Mouse (Mus musculus) thymus, adult 2 months (tissue): Measurements from ENCODE around the gene Polr2b. TPM values are rescaled to one million over a fixed set of nuclear protein-coding genes. Genes with fewer than 3 reads are reported as not detected.

ENCODE experiments used
- DNase-seq: peaks from one replicate; pipeline ENCODE4 v3.0.0; 2021
- H3K27ac ChIP-seq: fragments of 200-500 bp; 2 replicates; pipeline ENCODE4 v1.5.1; 2012; ENCODE audit warnings: low read length, control low read depth; ENCODE audit not compliant: control insufficient read depth, insufficient read depth
- H3K27me3 ChIP-seq: fragments of 200-500 bp; 2 replicates; pipeline ENCODE4 v1.6.1; 2012; ENCODE audit warnings: mild to moderate bottlenecking, low read length, moderate library complexity, mixed read lengths; ENCODE audit not compliant: control insufficient read depth, insufficient read depth
- H3K36me3 ChIP-seq: fragments of 200-500 bp; 2 replicates; pipeline ENCODE4 v1.6.1; 2012; ENCODE audit warnings: mild to moderate bottlenecking, low read length, moderate library complexity; ENCODE audit not compliant: control insufficient read depth, insufficient read depth
- H3K4me1 ChIP-seq: fragments of 200-500 bp; replicated peaks from 2 replicates; pipeline ENCODE4 v1.6.1; 2012; ENCODE audit warnings: low read length; ENCODE audit not compliant: control insufficient read depth, insufficient read depth
- H3K4me3 ChIP-seq: fragments of 200-500 bp; 2 replicates; pipeline ENCODE4 v1.5.1; 2012; ENCODE audit warnings: mild to moderate bottlenecking, low read length, control low read depth, moderate library complexity; ENCODE audit not compliant: control insufficient read depth, insufficient read depth
- CTCF ChIP-seq: fragments of 200-500 bp; IDR thresholded peaks from 2 replicates; pipeline ENCODE4 v1.5.1; 2012; ENCODE audit warnings: mild to moderate bottlenecking, control low read depth, low read length, moderate library complexity, borderline replicate concordance; ENCODE audit not compliant: control insufficient read depth, poor library complexity, insufficient read depth; ENCODE audit errors: extremely low read depth
- POLR2A ChIP-seq: fragments of 200-500 bp; IDR thresholded peaks from 2 replicates; pipeline ENCODE4 v1.6.1; 2012; ENCODE audit warnings: mild to moderate bottlenecking, low read length, control low read depth, moderate library complexity; ENCODE audit not compliant: control insufficient read depth, poor library complexity, insufficient read depth; ENCODE audit errors: extremely low read depth
- WGBS: fragments of 180-500 bp; shearing (Covaris S2); methylation state at CpG from one replicate; pipeline ENCODE4 v1.1.7; 2018; 5-methylcytosine and 5-hydroxymethylcytosine counted together
- polyA plus RNA-seq: library from polyadenylated mRNA; depleted of rRNA; stranded (reverse); fragments of >200 nt; gene quantifications from 2 replicates; pipeline ENCODE4 v1.2.3, GENCODE M21; 2012

Gene Polr2b
- polyA plus RNA-seq, 1 experiment, result 25.8 TPM

DNA sequence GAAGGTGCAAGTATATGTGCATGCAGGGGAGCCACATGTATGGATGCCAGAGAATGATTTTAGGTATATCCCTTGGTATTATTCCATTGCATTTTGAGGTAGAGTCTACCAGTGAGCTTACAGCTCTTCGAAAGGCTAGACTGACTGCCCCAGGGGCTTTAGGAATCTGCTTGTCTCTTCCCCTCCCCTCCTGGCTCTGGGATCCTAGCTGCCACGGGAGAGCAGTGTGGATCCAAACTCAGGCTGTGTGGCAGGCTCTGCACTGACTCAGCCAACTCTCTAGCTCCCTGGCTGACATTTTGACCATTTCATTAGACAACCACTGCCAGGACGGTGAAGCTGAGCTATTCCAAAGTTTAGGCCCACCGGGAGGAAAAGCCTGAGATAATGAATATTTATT lies 65.6 kb downstream of the Polr2b start:
- H3K27ac ChIP-seq, result no peak overlapping the region
- no peaks in the 10 kb centered on the region for H3K36me3 ChIP-seq
- H3K27me3 ChIP-seq, result no peaks in the 10 kb centered on the region
- H3K4me3 ChIP-seq, result no peak overlapping the region
- TF ChIP-seq POLR2A (no peak), CTCF (no peak)
- WGBS, result 94% methylated on average over 4 of the region's 4 CpGs
- peaks cover 8% of the 10 kb centered on the region; the same call in 1 of the 2 replicates for H3K4me1 ChIP-seq
- DNase-seq, result no peak

DNA sequence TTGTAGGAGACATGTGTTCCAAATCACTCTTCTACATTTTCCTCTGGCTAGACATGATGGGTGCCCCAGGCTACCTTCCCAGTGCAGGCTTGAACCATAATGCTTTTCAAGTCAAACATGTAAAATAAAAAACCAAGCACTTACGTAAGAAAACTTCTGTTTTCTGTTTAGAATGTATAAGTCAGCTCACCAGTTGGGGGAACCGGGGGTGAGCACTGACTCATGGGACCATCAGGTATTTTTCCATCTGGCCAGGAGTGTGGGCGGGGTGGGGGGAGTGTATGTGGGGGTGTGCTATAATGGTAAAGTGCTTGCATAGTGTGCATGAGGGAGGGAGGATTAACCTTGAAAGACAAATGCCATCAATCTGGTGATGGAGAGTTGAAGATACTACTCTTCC lies 68.1 kb downstream of the Polr2b start:
- Histone ChIP-seq H3K36me3 (no peaks in the 10 kb centered on the region), H3K4me3 (no peak overlapping the region), H3K27ac (no peak overlapping the region), H3K27me3 (no peaks in the 10 kb centered on the region), H3K4me1 (no peaks in the 10 kb centered on the region)
- TF ChIP-seq CTCF (no peak), POLR2A (no peak)
- WGBS, result 97% methylated on average over 3 of the region's 3 CpGs
- no peak for DNase-seq

DNA sequence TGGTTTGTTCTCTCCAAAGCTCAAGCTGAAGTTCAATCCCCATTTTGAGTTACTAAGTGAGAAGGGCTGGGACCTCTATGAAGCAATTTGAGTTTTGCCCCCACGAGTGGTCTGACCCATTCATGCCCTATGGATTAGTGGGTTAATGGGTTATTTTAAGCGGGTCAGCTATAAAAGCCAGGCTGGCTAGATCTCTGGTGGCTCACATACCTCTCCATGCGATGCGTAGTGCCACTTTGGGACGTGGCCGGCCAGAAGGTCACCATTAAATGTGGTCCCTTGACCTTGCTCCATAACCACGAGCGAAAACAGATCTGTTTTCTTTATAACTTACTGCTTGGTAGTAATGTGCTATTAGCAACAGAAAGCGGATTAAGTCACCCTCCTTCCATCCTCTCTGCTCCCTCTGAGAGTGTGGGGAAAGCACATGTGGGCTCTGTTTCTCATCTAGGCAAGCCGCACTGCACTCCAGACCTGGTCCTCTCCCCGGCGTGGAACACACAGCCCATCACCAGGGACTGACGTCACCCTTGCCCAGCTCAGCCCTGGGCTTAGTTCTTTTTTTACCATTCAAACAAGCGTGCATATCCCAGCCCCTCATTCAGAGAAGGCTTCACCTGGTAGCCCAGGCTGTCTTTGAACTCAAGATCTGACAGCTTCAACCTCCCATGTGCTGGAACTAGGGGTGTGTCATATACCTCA lies 69.6 kb downstream of the Polr2b start:
- Histone ChIP-seq H3K27ac (no peak overlapping the region), H3K36me3 (no peaks in the 10 kb centered on the region), H3K4me1 (no peaks in the 10 kb centered on the region), H3K4me3 (no peak overlapping the region), H3K27me3 (no peaks in the 10 kb centered on the region)
- no peak for DNase-seq
- TF ChIP-seq CTCF, result no peak
- no peak for TF ChIP-seq POLR2A
- 96% methylated on average over 14 of the region's 14 CpGs for WGBS

DNA sequence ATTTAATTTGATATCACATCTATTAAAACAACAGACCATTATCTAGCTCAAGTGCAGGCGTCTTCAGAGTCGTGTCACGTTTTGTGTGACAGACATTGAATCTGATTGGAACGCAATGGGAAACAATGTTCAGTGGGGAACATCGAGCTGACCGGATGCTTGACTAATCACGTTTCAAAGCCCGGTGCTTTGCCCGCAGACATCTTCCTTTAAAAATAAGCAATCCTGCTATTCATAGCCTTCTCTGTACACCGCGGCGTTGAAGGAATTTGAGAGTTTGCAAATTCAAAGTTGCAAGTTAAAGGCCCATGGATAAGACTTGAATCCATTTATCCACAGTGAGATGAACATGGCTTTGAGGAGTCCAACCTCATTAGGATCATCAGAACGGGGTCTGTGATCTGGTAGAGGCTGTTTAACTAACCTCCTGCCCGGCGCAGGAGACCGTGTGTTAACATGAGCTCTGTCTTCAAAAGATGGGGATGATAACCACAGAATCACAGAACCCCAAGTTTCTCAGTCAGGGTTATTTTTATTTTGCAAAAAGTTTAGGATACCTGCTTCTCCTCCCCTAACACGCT lies 70.5 kb downstream of the Polr2b start:
- Histone ChIP-seq H3K4me1 (no peaks in the 10 kb centered on the region), H3K4me3 (no peak overlapping the region), H3K36me3 (no peaks in the 10 kb centered on the region), H3K27me3 (no peaks in the 10 kb centered on the region), H3K27ac (no peak overlapping the region)
- TF ChIP-seq POLR2A (no peak), CTCF (no peak)
- 95% methylated on average over 17 of the region's 17 CpGs for WGBS
- no peak for DNase-seq

DNA sequence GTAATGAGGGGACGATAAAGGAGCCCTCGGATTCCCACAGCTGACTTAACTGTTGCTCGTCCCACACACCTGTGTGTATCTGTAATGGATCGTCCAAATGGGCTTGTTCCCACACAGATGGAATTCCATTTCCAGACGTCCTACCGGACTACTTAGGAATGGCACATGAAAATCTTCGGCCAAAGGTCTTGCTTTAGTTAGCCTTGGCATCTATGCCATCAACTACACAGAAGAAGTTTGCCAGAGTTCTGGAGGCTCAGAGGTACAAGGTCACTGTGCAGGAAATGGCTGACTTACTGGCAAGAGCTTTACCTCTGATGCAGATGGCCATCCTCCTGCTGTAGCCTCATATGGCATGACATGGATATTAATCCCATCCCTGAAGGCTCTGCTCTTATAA lies 71.3 kb downstream of the Polr2b start:
- TF ChIP-seq CTCF, result no peak
- DNase-seq, result no peak
- WGBS, result 95% methylated on average over 7 of the region's 7 CpGs
- Histone ChIP-seq H3K4me1 (no peaks in the 10 kb centered on the region), H3K27ac (no peak overlapping the region), H3K4me3 (no peak overlapping the region), H3K36me3 (no peaks in the 10 kb centered on the region), H3K27me3 (no peaks in the 10 kb centered on the region)

DNA sequence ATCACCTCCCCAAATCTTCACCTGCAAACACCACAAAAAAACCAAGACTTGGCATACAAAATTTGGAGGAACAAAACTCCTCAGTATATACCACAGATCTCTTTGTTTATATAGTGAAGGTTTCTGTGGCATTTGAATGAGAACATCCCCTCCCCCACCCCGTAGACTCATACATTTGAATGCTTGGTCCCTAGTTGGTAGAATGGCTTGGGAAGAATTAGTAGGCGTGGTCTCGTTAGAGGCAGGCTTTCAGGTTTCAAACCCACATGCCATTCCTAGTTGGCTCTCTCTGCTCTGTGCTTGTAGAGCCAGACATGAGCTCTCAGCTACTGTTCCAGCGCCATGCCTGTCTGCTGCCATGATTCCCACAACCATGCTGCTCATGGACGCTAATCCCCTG lies 71.7 kb downstream of the Polr2b start:
- Histone ChIP-seq H3K4me1 (no peaks in the 10 kb centered on the region), H3K27ac (no peak overlapping the region), H3K27me3 (no peaks in the 10 kb centered on the region), H3K36me3 (no peaks in the 10 kb centered on the region), H3K4me3 (no peak overlapping the region)
- DNase-seq, result no peak
- WGBS, result 92% methylated on average over 5 of the region's 5 CpGs
- TF ChIP-seq POLR2A (no peak), CTCF (no peak)
